Mouse (Mus musculus): ENCODE measurements around the gene Eif5a. TPM values are rescaled to one million over a fixed set of nuclear protein-coding genes. Genes with fewer than 3 reads are reported as not detected.

Gene Eif5a
- polyA plus RNA-seq, 1 experiment from 2014 or later, result 1,516 TPM

DNA sequence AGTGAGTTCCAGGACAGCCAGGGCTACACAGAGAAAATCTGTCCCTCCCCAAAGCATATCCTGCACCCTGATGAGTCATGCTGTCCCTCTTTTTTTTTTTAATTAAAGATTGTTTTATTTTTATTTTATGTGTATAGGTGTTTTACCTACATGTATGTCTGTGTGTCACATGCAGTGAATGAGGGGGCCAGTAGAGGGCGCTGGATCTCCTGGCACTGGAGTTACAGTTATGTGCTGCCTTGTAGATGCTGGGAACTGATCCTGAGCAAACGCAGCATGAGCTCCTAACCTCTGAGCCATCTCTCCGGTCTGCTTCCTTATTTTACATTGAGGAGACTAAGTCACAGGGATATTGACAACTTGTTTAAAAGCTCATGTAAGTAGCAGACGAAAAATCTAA, 38.7 kb downstream of the Eif5a start:
- H3K4me3 ChIP-seq (ENCODE audit: low read depth, low read length), result no peak overlapping the region
- no peak overlapping the region for H3K27ac ChIP-seq (ENCODE audit: low read depth, low read length)
- no peak overlapping the region for H3K9ac ChIP-seq (ENCODE audit: low read depth, low read length)
- no peaks in the 10 kb centered on the region for H3K36me3 ChIP-seq (ENCODE audit: control insufficient read depth, insufficient read depth, low read length)
- no peaks in the 10 kb centered on the region for H3K27me3 ChIP-seq (ENCODE audit: control insufficient read depth, insufficient read depth, low read length)
- 59% methylated on average over 4 of the region's 4 CpGs for WGBS (ENCODE audit: insufficient replicate concordance)
- peaks cover 36% of the 10 kb centered on the region for H3K4me1 ChIP-seq (ENCODE audit: control insufficient read depth, insufficient read depth, low read length)
- no peak overlapping the region; the same call in 1 of the 2 replicates for H3K4me2 ChIP-seq
- no peaks in the 10 kb centered on the region for H3K9me3 ChIP-seq (replicated peaks; ENCODE audit: control insufficient read depth, low read length)
- no peak for ATAC-seq (replicated peaks; ENCODE audit: insufficient number of reproducible peaks, low FRiP score, low TSS enrichment)

DNA sequence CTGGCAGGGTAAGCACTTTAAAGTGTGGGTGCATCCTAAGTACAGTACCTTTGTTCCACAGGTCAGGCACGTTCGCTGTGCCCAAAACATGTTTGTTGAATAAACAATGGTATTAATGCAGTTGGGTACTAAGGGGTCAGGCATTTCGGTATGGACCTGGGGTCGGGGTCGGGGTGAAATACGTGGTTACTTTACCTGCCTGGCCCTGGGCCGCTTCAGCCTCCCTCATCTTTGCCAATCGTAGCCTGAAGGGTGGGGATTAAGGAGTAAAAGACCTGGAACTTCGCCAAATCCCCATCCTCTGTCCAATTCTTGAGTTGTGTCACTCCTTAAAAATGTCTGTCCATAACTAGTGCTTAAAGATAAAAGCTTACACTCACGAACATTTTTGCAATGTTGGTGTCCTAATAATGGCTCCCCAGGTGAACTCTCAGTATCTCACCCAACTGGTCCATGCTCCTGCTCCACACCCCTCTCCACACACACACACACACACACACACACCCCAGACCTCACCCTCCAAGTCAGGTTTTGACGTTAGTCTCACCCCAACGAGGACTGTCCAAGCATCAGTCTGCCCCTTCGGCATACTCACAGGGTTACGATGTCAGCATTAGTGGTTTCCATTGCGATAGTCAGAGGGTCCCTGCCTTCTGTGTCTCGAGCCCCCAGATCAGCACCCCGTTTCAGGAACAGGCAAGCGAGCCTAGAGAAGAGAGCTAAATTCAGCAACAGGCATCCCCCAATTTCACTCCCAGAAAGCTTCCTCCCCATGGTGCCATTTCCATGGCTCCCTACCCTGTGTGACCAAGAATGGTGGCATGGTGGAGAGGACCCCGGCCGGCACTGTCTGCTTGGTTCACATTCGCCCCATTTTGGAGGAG, 39.7 kb downstream of the Eif5a start:
- H3K27ac ChIP-seq (ENCODE audit: low read depth, low read length), result peak overlapping the region; percentile 90
- H3K4me1 ChIP-seq (ENCODE audit: control insufficient read depth, insufficient read depth, low read length), result peaks cover 33% of the 10 kb centered on the region
- no peak for ATAC-seq (replicated peaks; ENCODE audit: insufficient number of reproducible peaks, low FRiP score, low TSS enrichment)
- peak overlapping the region; percentile 63 for H3K4me3 ChIP-seq (ENCODE audit: low read depth, low read length)
- no peaks in the 10 kb centered on the region for H3K36me3 ChIP-seq (ENCODE audit: control insufficient read depth, insufficient read depth, low read length)
- 61% methylated on average over 21 of the region's 21 CpGs for WGBS (ENCODE audit: insufficient replicate concordance)
- H3K27me3 ChIP-seq (ENCODE audit: control insufficient read depth, insufficient read depth, low read length), result no peaks in the 10 kb centered on the region
- H3K4me2 ChIP-seq, result peak overlapping the region; percentile 79
- H3K9me3 ChIP-seq (replicated peaks; ENCODE audit: control insufficient read depth, low read length), result no peaks in the 10 kb centered on the region
- peak overlapping the region; percentile 82 for H3K9ac ChIP-seq (ENCODE audit: low read depth, low read length)

DNA sequence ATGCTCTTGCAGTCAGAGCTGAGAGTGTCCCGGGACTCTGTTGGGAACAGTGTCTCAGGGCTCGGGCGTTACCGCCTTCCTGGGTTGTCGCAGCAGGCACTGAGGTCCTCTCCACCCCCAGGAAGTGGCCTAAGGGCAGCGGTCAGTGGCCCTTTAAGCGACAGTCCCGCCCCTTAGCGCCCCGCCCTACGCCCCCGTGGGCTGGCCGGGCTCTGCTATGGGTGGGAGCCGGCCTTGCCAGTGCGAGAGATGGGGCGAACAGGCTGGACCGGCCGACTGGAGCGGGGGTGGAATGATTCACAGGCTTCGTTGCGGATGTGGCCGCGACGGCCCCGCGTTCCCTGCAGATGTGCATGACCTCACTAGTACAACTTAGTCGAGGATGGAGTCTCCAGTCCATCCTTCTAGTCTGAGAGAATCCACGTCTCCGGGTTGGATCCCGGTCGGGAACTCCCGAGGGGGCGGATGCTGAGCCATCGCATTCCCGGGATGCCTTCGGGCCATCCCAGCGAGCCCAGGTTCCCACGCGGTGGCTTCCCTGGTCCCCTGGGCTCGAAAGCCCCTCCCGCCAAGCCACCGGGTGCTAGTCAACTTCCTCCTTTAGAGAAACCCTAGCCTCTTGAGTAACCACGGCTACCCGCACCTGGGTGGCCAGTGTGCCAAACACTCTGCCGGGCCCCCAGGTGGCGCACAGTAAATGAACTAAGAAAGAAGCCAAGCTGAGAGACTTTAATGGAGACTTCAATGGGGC, 40.7 kb downstream of the Eif5a start, which contains the start of gene Kctd11:
Gene Kctd11, minus strand, starts transcription at position 554 of the 751 bp plus-strand sequence.
- Histone ChIP-seq H3K36me3 (ENCODE audit: control insufficient read depth, insufficient read depth, low read length) (no peaks in the 10 kb centered on the region), H3K9me3 (replicated peaks; ENCODE audit: control insufficient read depth, low read length) (no peaks in the 10 kb centered on the region), H3K9ac (ENCODE audit: low read depth, low read length) (peak within 1 kb of the TSS; percentile 82), H3K4me1 (ENCODE audit: control insufficient read depth, insufficient read depth, low read length) (peaks cover 32% of the 10 kb centered on the region), H3K27me3 (ENCODE audit: control insufficient read depth, insufficient read depth, low read length) (no peaks in the 10 kb centered on the region), H3K4me2 (peak within 1 kb of the TSS; percentile 79), H3K27ac (ENCODE audit: low read depth, low read length) (peak within 1 kb of the TSS; percentile 90), H3K4me3 (ENCODE audit: low read depth, low read length) (peak within 1 kb of the TSS; percentile 63)
- peak; percentile 91 for ATAC-seq (replicated peaks; ENCODE audit: insufficient number of reproducible peaks, low FRiP score, low TSS enrichment)
- under 1% methylated on average over 46 of the region's 46 CpGs for WGBS (ENCODE audit: insufficient replicate concordance)

DNA sequence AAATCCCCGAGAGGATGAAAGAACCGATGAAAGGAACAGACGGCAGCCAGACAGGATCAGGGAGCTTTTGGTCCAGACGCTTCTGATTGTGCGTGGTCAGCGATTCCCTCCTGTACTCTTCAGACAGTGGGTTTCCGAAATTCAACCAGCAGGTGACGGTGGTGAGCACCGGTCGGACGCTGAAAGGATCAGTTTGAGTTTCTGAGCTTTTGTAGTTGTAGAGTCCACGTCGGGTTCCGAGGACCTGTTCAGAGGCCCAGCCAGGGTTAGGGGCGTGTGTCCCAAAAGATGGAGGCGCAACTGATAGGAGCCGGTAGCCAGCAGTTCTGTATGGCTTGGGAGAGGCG, 41.3 kb downstream of the Eif5a start:
- under 1% methylated on average over 18 of the region's 18 CpGs for WGBS (ENCODE audit: insufficient replicate concordance)
- H3K4me1 ChIP-seq (ENCODE audit: control insufficient read depth, insufficient read depth, low read length), result peaks cover 30% of the 10 kb centered on the region
- peak; percentile 9 for ATAC-seq (replicated peaks; ENCODE audit: insufficient number of reproducible peaks, low FRiP score, low TSS enrichment)

DNA sequence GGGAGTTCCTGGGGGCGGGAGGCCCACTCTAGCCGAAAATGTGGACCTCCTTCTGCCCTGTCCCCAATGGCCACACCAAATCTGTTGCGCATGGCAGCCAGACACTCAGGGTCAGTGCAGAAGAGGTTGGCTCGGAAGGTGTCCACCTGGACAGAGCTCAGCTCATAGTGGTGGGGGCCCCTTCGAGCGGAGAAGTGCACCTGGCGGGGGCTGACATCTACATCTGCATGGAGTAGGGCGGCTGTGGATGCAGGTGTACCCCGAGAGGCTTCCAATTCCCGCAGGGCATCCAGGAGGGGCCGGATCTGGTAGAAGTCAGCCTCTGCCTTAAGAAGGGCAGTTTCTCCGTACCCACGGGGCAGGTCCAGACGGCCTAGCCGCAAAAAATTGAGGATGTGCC, 42.0 kb downstream of the Eif5a start:
- peaks cover 26% of the 10 kb centered on the region for H3K4me1 ChIP-seq (ENCODE audit: control insufficient read depth, insufficient read depth, low read length)
- peak overlapping the region; percentile 82 for H3K9ac ChIP-seq (ENCODE audit: low read depth, low read length)
- peak overlapping the region; percentile 79 for H3K4me2 ChIP-seq
- no peaks in the 10 kb centered on the region for H3K27me3 ChIP-seq (ENCODE audit: control insufficient read depth, insufficient read depth, low read length)
- WGBS (ENCODE audit: insufficient replicate concordance), result 51% methylated on average over 15 of the region's 15 CpGs
- H3K36me3 ChIP-seq (ENCODE audit: control insufficient read depth, insufficient read depth, low read length), result no peaks in the 10 kb centered on the region
- no peak for ATAC-seq (replicated peaks; ENCODE audit: insufficient number of reproducible peaks, low FRiP score, low TSS enrichment)
- peak overlapping the region; percentile 63 for H3K4me3 ChIP-seq (ENCODE audit: low read depth, low read length)
- H3K27ac ChIP-seq (ENCODE audit: low read depth, low read length), result no peak overlapping the region
- no peaks in the 10 kb centered on the region for H3K9me3 ChIP-seq (replicated peaks; ENCODE audit: control insufficient read depth, low read length)

More for the DNA sequence above, 41.3 kb downstream of the Eif5a start:
- Histone ChIP-seq H3K36me3 (ENCODE audit: control insufficient read depth, insufficient read depth, low read length) (no peaks in the 10 kb centered on the region), H3K9ac (ENCODE audit: low read depth, low read length) (peak overlapping the region; percentile 82), H3K9me3 (replicated peaks; ENCODE audit: control insufficient read depth, low read length) (no peaks in the 10 kb centered on the region), H3K4me3 (ENCODE audit: low read depth, low read length) (peak overlapping the region; percentile 63), H3K27ac (ENCODE audit: low read depth, low read length) (peak overlapping the region; percentile 90), H3K4me2 (peak overlapping the region; percentile 79), H3K27me3 (ENCODE audit: control insufficient read depth, insufficient read depth, low read length) (no peaks in the 10 kb centered on the region)

DNA sequence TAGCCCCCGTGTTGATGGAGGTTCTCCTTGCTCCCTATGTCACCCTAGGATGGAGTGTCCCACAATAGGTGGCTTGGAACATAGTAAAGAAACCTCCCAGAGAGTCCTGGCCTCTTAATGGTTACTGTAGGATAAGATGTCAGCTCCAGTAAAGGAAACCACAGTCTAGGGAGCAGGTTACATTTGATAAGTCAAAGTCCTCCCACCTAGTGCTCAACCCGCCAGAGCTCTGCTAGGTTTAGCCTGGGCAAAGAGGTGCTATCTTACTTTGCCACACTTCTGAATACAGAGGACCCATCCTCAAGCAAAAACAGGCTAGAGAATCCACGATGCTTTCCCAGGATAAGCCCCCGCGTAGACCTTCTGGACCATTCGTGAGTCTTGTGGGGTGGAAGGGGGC, 42.8 kb downstream of the Eif5a start:
- 75% methylated on average over 6 of the region's 6 CpGs for WGBS (ENCODE audit: insufficient replicate concordance)
- H3K4me1 ChIP-seq (ENCODE audit: control insufficient read depth, insufficient read depth, low read length), result peaks cover 20% of the 10 kb centered on the region

GRCm38 (mm10) chr11:69878399-69878798, 43.4 kb downstream of the Eif5a start:
- no peak for ATAC-seq (replicated peaks; ENCODE audit: insufficient number of reproducible peaks, low FRiP score, low TSS enrichment)
- Histone ChIP-seq H3K9me3 (replicated peaks; ENCODE audit: control insufficient read depth, low read length) (no peaks in the 10 kb centered on the region), H3K9ac (ENCODE audit: low read depth, low read length) (no peak overlapping the region), H3K4me2 (peak overlapping the region; percentile 79), H3K4me1 (ENCODE audit: control insufficient read depth, insufficient read depth, low read length) (peaks cover 18% of the 10 kb centered on the region), H3K36me3 (ENCODE audit: control insufficient read depth, insufficient read depth, low read length) (no peaks in the 10 kb centered on the region), H3K4me3 (ENCODE audit: low read depth, low read length) (no peak overlapping the region), H3K27me3 (ENCODE audit: control insufficient read depth, insufficient read depth, low read length) (no peaks in the 10 kb centered on the region), H3K27ac (ENCODE audit: low read depth, low read length) (no peak overlapping the region)
- 90% methylated on average over 3 of the region's 3 CpGs for WGBS (ENCODE audit: insufficient replicate concordance)

More for the DNA sequence above, 42.8 kb downstream of the Eif5a start:
- ATAC-seq (replicated peaks; ENCODE audit: insufficient number of reproducible peaks, low FRiP score, low TSS enrichment), result no peak
- Histone ChIP-seq H3K9me3 (replicated peaks; ENCODE audit: control insufficient read depth, low read length) (no peaks in the 10 kb centered on the region), H3K36me3 (ENCODE audit: control insufficient read depth, insufficient read depth, low read length) (no peaks in the 10 kb centered on the region), H3K4me3 (ENCODE audit: low read depth, low read length) (no peak overlapping the region), H3K27ac (ENCODE audit: low read depth, low read length) (no peak overlapping the region), H3K27me3 (ENCODE audit: control insufficient read depth, insufficient read depth, low read length) (no peaks in the 10 kb centered on the region), H3K4me2 (peak overlapping the region; percentile 79), H3K9ac (ENCODE audit: low read depth, low read length) (no peak overlapping the region)

GRCm38 (mm10) chr11:69877878-69878277, 43.9 kb downstream of the Eif5a start, which contains the start of gene Tmem95:
Tmem95 (minus strand) TSS chr11:69878018.
- 84% methylated on average over 11 of the region's 11 CpGs for WGBS (ENCODE audit: insufficient replicate concordance)
- no peak for ATAC-seq (replicated peaks; ENCODE audit: insufficient number of reproducible peaks, low FRiP score, low TSS enrichment)
- no peaks in the 10 kb centered on the region for H3K27me3 ChIP-seq (ENCODE audit: control insufficient read depth, insufficient read depth, low read length)
- no peak within 1 kb of the TSS for H3K27ac ChIP-seq (ENCODE audit: low read depth, low read length)
- no peak within 1 kb of the TSS for H3K4me3 ChIP-seq (ENCODE audit: low read depth, low read length)
- no peaks in the 10 kb centered on the region for H3K9me3 ChIP-seq (replicated peaks; ENCODE audit: control insufficient read depth, low read length)
- H3K36me3 ChIP-seq (ENCODE audit: control insufficient read depth, insufficient read depth, low read length), result no peaks in the 10 kb centered on the region
- 0 out of 2 replicates have a peak within 1 kb of the TSS, but pooled peaks have one; percentile 4 for H3K9ac ChIP-seq (ENCODE audit: low read depth, low read length)
- H3K4me2 ChIP-seq, result peak within 1 kb of the TSS; percentile 79
- H3K4me1 ChIP-seq (ENCODE audit: control insufficient read depth, insufficient read depth, low read length), result peaks cover 18% of the 10 kb centered on the region
